Mouse (Mus musculus) hindbrain, embryonic 16.5 days (tissue): Measurements from ENCODE around the gene Shisa4. TPM values are rescaled to one million over a fixed set of nuclear protein-coding genes. Genes with fewer than 3 reads are reported as not detected.
A peak's percentile ranks its signal among the peaks of the same experiment; 100 is the strongest.

Source experiments
- ATAC-seq: fragments of 200-750 bp; cut with Nextera tagmentation; 2 replicates; pipeline ENCODE4 v1.8.0; 2017; ENCODE audit warnings: moderate TSS enrichment, moderate library complexity
- H3K27ac ChIP-seq: fragments of 300-500 bp; sonication (generic); 2 replicates; pipeline ENCODE4 v1.5.1; 2014; ENCODE audit warnings: low read depth, mild to moderate bottlenecking, control low read depth, low read length, moderate library complexity
- H3K27me3 ChIP-seq: fragments of 300-500 bp; sonication (generic); replicated peaks from 2 replicates; pipeline ENCODE4 v1.6.1; 2014; ENCODE audit warnings: low read length; ENCODE audit not compliant: control insufficient read depth, insufficient read depth
- H3K36me3 ChIP-seq: fragments of 300-500 bp; sonication (generic); 2 replicates; pipeline ENCODE4 v1.6.1; 2014; ENCODE audit warnings: mild to moderate bottlenecking, low read length, moderate library complexity, mixed read lengths; ENCODE audit not compliant: control insufficient read depth, insufficient read depth
- H3K4me1 ChIP-seq: fragments of 300-500 bp; sonication (generic); 2 replicates; pipeline ENCODE4 v1.6.1; 2014; ENCODE audit warnings: low read depth, low read length; ENCODE audit not compliant: control insufficient read depth, insufficient read depth
- H3K4me2 ChIP-seq: fragments of 300-500 bp; sonication (generic); 2 replicates; pipeline ENCODE4 v1.6.1; 2014; ENCODE audit warnings: mild to moderate bottlenecking, low read length, control low read depth, moderate library complexity
- H3K4me3 ChIP-seq: fragments of 300-500 bp; sonication (generic); 2 replicates; pipeline ENCODE4 v1.5.1; 2014; ENCODE audit warnings: mild to moderate bottlenecking, low read length, control low read depth, moderate library complexity
- H3K9ac ChIP-seq: fragments of 300-500 bp; sonication (generic); 2 replicates; pipeline ENCODE4 v1.6.1; 2014; ENCODE audit warnings: low read depth, mild to moderate bottlenecking, control low read depth, low read length, moderate library complexity
- H3K9me3 ChIP-seq: fragments of 300-500 bp; sonication (generic); 2 replicates; pipeline ENCODE4 v1.6.1; 2014; ENCODE audit warnings: mild to moderate bottlenecking, low read length, moderate library complexity; ENCODE audit not compliant: control insufficient read depth
- WGBS: fragments of 180-500 bp; shearing (Covaris S2); extraction: QIAGEN DNeasy Blood & Tissue Kit; methylation state at CpG from one replicate; pipeline ENCODE4 v1.1.7; 2014; 5-methylcytosine and 5-hydroxymethylcytosine counted together
- polyA plus RNA-seq: library from polyadenylated mRNA; unstranded; fragments of >200 nt; fragmentation: Nextera tagmentation; extraction: Ambion mirVana; gene quantifications from 2 replicates; pipeline ENCODE4 v1.2.1, GENCODE M21; 2015

Shisa4 gene
- polyA plus RNA-seq = 130 and 135 TPM in 2 replicates

GRCm38 (mm10) chr1:135374868-135375581 lies at the start of gene Shisa4:
Shisa4 (minus strand) TSS chr1:135375237.
- WGBS = 3% methylated on average over 29 of the region's 38 CpGs
- peak; percentile 92 for ATAC-seq

GRCm38 (mm10) chr1:135422772-135423171 lies 47.7 kb upstream of the Shisa4 start:
- Histone ChIP-seq H3K4me1 (no peaks in the 10 kb centered on the region; the same call in 1 of the 2 replicates), H3K4me3 (no peak overlapping the region), H3K36me3 (peaks cover 19% of the 10 kb centered on the region), H3K27me3 (no peaks in the 10 kb centered on the region), H3K9ac (no peak overlapping the region), H3K9me3 (no peaks in the 10 kb centered on the region), H3K27ac (no peak overlapping the region), H3K4me2 (no peak overlapping the region)
- no peak for ATAC-seq
- 96% methylated on average over 6 of the region's 6 CpGs for WGBS

More at GRCm38 (mm10) chr1:135374868-135375581, at the start of gene Shisa4:
- H3K36me3 ChIP-seq = no peaks in the 10 kb centered on the region; the same call in 1 of the 2 replicates
- peak within 1 kb of the TSS; percentile 87 for H3K27ac ChIP-seq
- peak within 1 kb of the TSS; percentile 94 for H3K9ac ChIP-seq
- peak within 1 kb of the TSS; percentile 86 for H3K4me3 ChIP-seq
- peaks cover 29% of the 10 kb centered on the region for H3K4me1 ChIP-seq
- H3K4me2 ChIP-seq = peak within 1 kb of the TSS; percentile 79
- H3K27me3 ChIP-seq = no peaks in the 10 kb centered on the region
- H3K9me3 ChIP-seq = no peaks in the 10 kb centered on the region

GRCm38 (mm10) chr1:135413996-135414395 lies 39.0 kb upstream of the Shisa4 start:
- Histone ChIP-seq H3K9ac (no peak overlapping the region), H3K27ac (no peak overlapping the region), H3K36me3 (peaks cover 58% of the 10 kb centered on the region), H3K4me1 (no peaks in the 10 kb centered on the region), H3K4me2 (no peak overlapping the region), H3K9me3 (no peaks in the 10 kb centered on the region), H3K27me3 (no peaks in the 10 kb centered on the region), H3K4me3 (no peak overlapping the region)
- ATAC-seq = no peak

GRCm38 (mm10) chr1:135412130-135412529 lies 37.1 kb upstream of the Shisa4 start:
- Histone ChIP-seq H3K4me2 (no peak overlapping the region), H3K4me1 (no peaks in the 10 kb centered on the region), H3K9ac (no peak overlapping the region), H3K27ac (no peak overlapping the region), H3K36me3 (peaks cover 57% of the 10 kb centered on the region), H3K9me3 (no peaks in the 10 kb centered on the region), H3K27me3 (no peaks in the 10 kb centered on the region), H3K4me3 (no peak overlapping the region)
- WGBS = 82% methylated on average over 4 of the region's 4 CpGs
- ATAC-seq = no peak

GRCm38 (mm10) chr1:135410967-135411366 lies 35.9 kb upstream of the Shisa4 start:
- no peak overlapping the region for H3K4me2 ChIP-seq
- no peaks in the 10 kb centered on the region for H3K9me3 ChIP-seq
- WGBS = 66% methylated on average over 2 of the region's 2 CpGs
- H3K4me1 ChIP-seq = no peaks in the 10 kb centered on the region
- no peak overlapping the region for H3K4me3 ChIP-seq
- peaks cover 55% of the 10 kb centered on the region for H3K36me3 ChIP-seq
- H3K27me3 ChIP-seq = no peaks in the 10 kb centered on the region
- no peak for ATAC-seq
- no peak overlapping the region for H3K9ac ChIP-seq
- no peak overlapping the region for H3K27ac ChIP-seq

GRCm38 (mm10) chr1:135408973-135409372 lies 33.9 kb upstream of the Shisa4 start:
- ATAC-seq = no peak
- no peak overlapping the region for H3K4me2 ChIP-seq
- H3K36me3 ChIP-seq = peaks cover 61% of the 10 kb centered on the region
- no peak overlapping the region for H3K27ac ChIP-seq
- 99% methylated on average over 4 of the region's 4 CpGs for WGBS
- no peak overlapping the region for H3K4me3 ChIP-seq
- no peaks in the 10 kb centered on the region for H3K9me3 ChIP-seq
- no peak overlapping the region for H3K9ac ChIP-seq
- no peaks in the 10 kb centered on the region for H3K27me3 ChIP-seq
- H3K4me1 ChIP-seq = no peaks in the 10 kb centered on the region

- no peak for ATAC-seq
- Histone ChIP-seq H3K27me3 (no peaks in the 10 kb centered on the region), H3K27ac (no peak overlapping the region), H3K9me3 (no peaks in the 10 kb centered on the region), H3K4me3 (no peak overlapping the region), H3K4me2 (no peak overlapping the region), H3K36me3 (peaks cover 71% of the 10 kb centered on the region), H3K4me1 (no peaks in the 10 kb centered on the region), H3K9ac (no peak overlapping the region)
- 90% methylated on average over 7 of the region's 7 CpGs for WGBS
Measured at GRCm38 (mm10) chr1:135405356-135405755, 30.3 kb upstream of the Shisa4 start.

GRCm38 (mm10) chr1:135401452-135402110 lies 26.5 kb upstream of the Shisa4 start:
- Histone ChIP-seq H3K4me1 (no peaks in the 10 kb centered on the region), H3K4me3 (no peak overlapping the region), H3K4me2 (no peak overlapping the region), H3K9ac (no peak overlapping the region), H3K36me3 (peaks cover 61% of the 10 kb centered on the region), H3K27me3 (no peaks in the 10 kb centered on the region), H3K27ac (no peak overlapping the region), H3K9me3 (no peaks in the 10 kb centered on the region)
- WGBS = 95% methylated on average over 3 of the region's 3 CpGs
- ATAC-seq = no peak

GRCm38 (mm10) chr1:135399466-135399865 lies 24.4 kb upstream of the Shisa4 start:
- 95% methylated on average over 5 of the region's 5 CpGs for WGBS
- H3K9me3 ChIP-seq = no peaks in the 10 kb centered on the region
- no peak overlapping the region for H3K4me2 ChIP-seq
- H3K9ac ChIP-seq = no peak overlapping the region
- no peak overlapping the region for H3K27ac ChIP-seq
- no peaks in the 10 kb centered on the region for H3K27me3 ChIP-seq
- no peaks in the 10 kb centered on the region for H3K4me1 ChIP-seq
- ATAC-seq = no peak
- H3K4me3 ChIP-seq = no peak overlapping the region
- peaks cover 55% of the 10 kb centered on the region for H3K36me3 ChIP-seq
